7 mouse cellular contexts compared by ENCODE assay signal in the genomic region with DNA sequence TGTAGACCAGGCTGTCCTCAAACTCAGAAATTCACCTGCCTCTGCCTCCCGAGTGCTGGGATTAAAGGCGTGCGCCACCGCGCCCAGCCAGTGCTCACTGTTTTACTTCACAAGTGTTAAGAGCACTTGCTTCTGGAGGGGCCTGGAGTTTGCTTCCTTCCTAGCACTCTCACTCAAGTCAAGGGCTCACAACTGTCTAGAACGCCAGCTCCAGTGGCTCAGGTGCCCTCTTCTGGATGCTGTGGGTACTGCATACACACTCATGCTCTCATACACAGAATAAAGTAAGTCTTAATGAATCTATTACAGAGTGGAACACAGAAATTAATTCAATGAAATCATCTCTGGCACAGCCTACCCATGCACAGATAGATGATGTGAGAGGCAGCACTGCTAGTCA. TPM values are rescaled to one million over a fixed set of nuclear protein-coding genes. Genes with fewer than 3 reads are reported as not detected.
DNase-seq lines count a peak whose midpoint lies in the region; ATAC-seq and TF ChIP-seq lines count a peak whose summit lies in the region.

No protein-coding gene starts in this region.

- peak; percentile 67 to 74 for DNase-seq in adrenal gland, adult 18-20 months (ENCODE audit: low spot score in 2 of 2)
- DNase-seq in gastrocnemius, postnatal 25 days: peak; percentile 25
- DNase-seq in kidney, adult 2 months: peak; percentile 78
- peak; percentile 79 for DNase-seq in limb, embryonic 10.5 days (ENCODE audit: low spot score)
- peak; percentile 73 to 84 for DNase-seq in spleen, postnatal 10 days (ENCODE audit: low spot score in 2 of 2)

- no peak overlapping the region for H3K4me2 ChIP-seq in midbrain, embryonic 16.5 days (ENCODE audit: low read length)

- H3K27me3 ChIP-seq in kidney, adult 2 months (replicated peaks; ENCODE audit: control insufficient read depth, insufficient read depth, low read length): no peaks in the 10 kb centered on the region
- no peaks in the 10 kb centered on the region for H3K27me3 ChIP-seq in limb, embryonic 10.5 days (ENCODE audit: low read depth, poor library complexity, severe bottlenecking)
- no peaks in the 10 kb centered on the region for H3K27me3 ChIP-seq in midbrain, embryonic 16.5 days (ENCODE audit: control insufficient read depth, insufficient read depth, low read depth, low read length)

- peak; percentile 73 for TF ChIP-seq CTCF in cortical plate, adult 2 months (IDR thresholded peaks at IDR 0.05; ENCODE audit: extremely low read depth, insufficient read depth, low read length)
- TF ChIP-seq CTCF in kidney, adult 2 months (conservative IDR thresholded peaks at IDR 0.05; ENCODE audit: insufficient read depth, insufficient read length, low read depth, low read length): peak; percentile 87

- peak; percentile 70 for ATAC-seq in midbrain, embryonic 16.5 days

- H3K9me3 ChIP-seq in limb, embryonic 10.5 days (replicated peaks): no peaks in the 10 kb centered on the region
- no peaks in the 10 kb centered on the region for H3K9me3 ChIP-seq in midbrain, embryonic 16.5 days (replicated peaks; ENCODE audit: control insufficient read depth, low read length, poor library complexity, severe bottlenecking)

- no peak overlapping the region for H3K27ac ChIP-seq in cortical plate, adult 2 months (ENCODE audit: insufficient read depth, low read length)
- no peak overlapping the region for H3K27ac ChIP-seq in kidney, adult 2 months (ENCODE audit: insufficient read depth, low read depth, low read length)
- H3K27ac ChIP-seq in limb, embryonic 10.5 days: no peak overlapping the region
- no peak overlapping the region for H3K27ac ChIP-seq in midbrain, embryonic 16.5 days (ENCODE audit: low read length)

- H3K9ac ChIP-seq in midbrain, embryonic 16.5 days (ENCODE audit: low read depth, low read length): no peak overlapping the region

- no peak for TF ChIP-seq POLR2A in cortical plate, adult 2 months (IDR thresholded peaks at IDR 0.05; ENCODE audit: extremely low read depth, insufficient read depth, low read length)
- TF ChIP-seq POLR2A in kidney, adult 2 months (IDR thresholded peaks at IDR 0.05; ENCODE audit: low read depth, low read length): no peak

- WGBS in kidney, adult 2 months: 66% methylated on average over 6 of the region's 6 CpGs
- WGBS in limb, embryonic 10.5 days: 55% methylated on average over 6 of the region's 6 CpGs
- 57% methylated on average over 6 of the region's 6 CpGs for WGBS in midbrain, embryonic 16.5 days

- H3K4me3 ChIP-seq in cortical plate, adult 2 months (ENCODE audit: insufficient read depth, low read length): no peak overlapping the region
- no peak overlapping the region for H3K4me3 ChIP-seq in kidney, adult 2 months (ENCODE audit: insufficient read depth, low read depth, low read length)
- H3K4me3 ChIP-seq in limb, embryonic 10.5 days: no peak overlapping the region
- no peak overlapping the region for H3K4me3 ChIP-seq in midbrain, embryonic 16.5 days (ENCODE audit: low read depth, low read length)

- H3K36me3 ChIP-seq in kidney, adult 2 months (ENCODE audit: control insufficient read depth, insufficient read depth, low read length): no peaks in the 10 kb centered on the region
- H3K36me3 ChIP-seq in limb, embryonic 10.5 days: peaks cover 8% of the 10 kb centered on the region
- peaks cover 12% of the 10 kb centered on the region for H3K36me3 ChIP-seq in midbrain, embryonic 16.5 days (ENCODE audit: control insufficient read depth, insufficient read depth, low read length)

- no peaks in the 10 kb centered on the region for H3K4me1 ChIP-seq in cortical plate, adult 2 months (ENCODE audit: control insufficient read depth, insufficient read depth, low read length)
- H3K4me1 ChIP-seq in kidney, adult 2 months (ENCODE audit: control insufficient read depth, insufficient read depth, low read length): no peaks in the 10 kb centered on the region
- H3K4me1 ChIP-seq in limb, embryonic 10.5 days: no peaks in the 10 kb centered on the region
- no peaks in the 10 kb centered on the region for H3K4me1 ChIP-seq in midbrain, embryonic 16.5 days (ENCODE audit: control insufficient read depth, insufficient read depth, low read length)

RNA-seq across cellular contexts. Expression of a gene that starts 44.8 kb away (rescaled TPM):
- not detected for total RNA-seq in adrenal gland, adult 18-20 months (2021)
- 0.66 and 0.90 TPM in 2 replicates for polyA plus RNA-seq in cortical plate, adult 2 months (2012; rRNA removed)
- total RNA-seq in gastrocnemius, postnatal 25 days (2021): not detected
- 0.07 and 0.25 TPM in 2 replicates for polyA plus RNA-seq in kidney, adult 2 months (2012; rRNA removed)
- polyA plus RNA-seq in limb, embryonic 10.5 days (2016; fragmentation: Nextera tagmentation; extraction: Ambion mirVana): not detected in 2 replicates
- not detected in 2 replicates for polyA plus RNA-seq in midbrain, embryonic 16.5 days (2015; fragmentation: Nextera tagmentation; extraction: Ambion mirVana)

Comparison
In these comparisons a context has a peak if more than half of its experiments do, and no peak if none do; other contexts are left out.
1. DNase-seq: peak in every context shown above with its lines; median percentile 79 in limb, embryonic 10.5 days; 78 in spleen, postnatal 10 days; 78 in kidney, adult 2 months; 70 in adrenal gland, adult 18-20 months; 25 in gastrocnemius, postnatal 25 days.